Mouse (Mus musculus): ENCODE results near the gene Kalrn.

The Kalrn gene

GRCm38 (mm10) chr16:34493914-34494313 is 79.4 kb downstream of the Kalrn start:
- DNase-seq = peak; percentile 49

- no peak for DNase-seq
These were observed 82.1 kb downstream of the Kalrn start for GRCm38 (mm10) chr16:34491225-34491624.

GRCm38 (mm10) chr16:34490506-34490905 is 82.8 kb downstream of the Kalrn start:
- peak; percentile 21 for DNase-seq

GRCm38 (mm10) chr16:34489805-34490325 is 83.5 kb downstream of the Kalrn start:
- DNase-seq = no peak

GRCm38 (mm10) chr16:34487823-34488222 is 85.5 kb downstream of the Kalrn start:
- no peak for DNase-seq

GRCm38 (mm10) chr16:34487268-34487667 is 86.1 kb downstream of the Kalrn start:
- DNase-seq = no peak

- DNase-seq = no peak
These were observed 87.8 kb downstream of the Kalrn start for GRCm38 (mm10) chr16:34485483-34485882.

- DNase-seq = no peak
These were observed 88.4 kb downstream of the Kalrn start for GRCm38 (mm10) chr16:34484921-34485320.

- no peak for DNase-seq
These were observed 89.1 kb downstream of the Kalrn start for GRCm38 (mm10) chr16:34484213-34484612.

- no peak for DNase-seq
These were observed 89.6 kb downstream of the Kalrn start for GRCm38 (mm10) chr16:34483716-34484115.

- DNase-seq = no peak
These were observed 98.6 kb downstream of the Kalrn start for GRCm38 (mm10) chr16:34474741-34475140.

- no peak for DNase-seq
These were observed 99.4 kb downstream of the Kalrn start for GRCm38 (mm10) chr16:34473891-34474290.

GRCm38 (mm10) chr16:34471441-34471840 is 101.9 kb downstream of the Kalrn start:
- no peak for DNase-seq

- no peak for DNase-seq
These were observed 103.0 kb downstream of the Kalrn start for GRCm38 (mm10) chr16:34470343-34470742.

GRCm38 (mm10) chr16:34469277-34469868 is 104.0 kb downstream of the Kalrn start:
- DNase-seq = peak; percentile 44

- DNase-seq = no peak
These were observed 106.7 kb downstream of the Kalrn start for GRCm38 (mm10) chr16:34466649-34467048.

- DNase-seq = peak; percentile 31
These were observed 117.0 kb downstream of the Kalrn start for GRCm38 (mm10) chr16:34456314-34456713.

GRCm38 (mm10) chr16:34445666-34446065 is 127.7 kb downstream of the Kalrn start:
- peak; percentile 39 for DNase-seq

- no peak for DNase-seq
These were observed 131.6 kb downstream of the Kalrn start for GRCm38 (mm10) chr16:34441704-34442103.

GRCm38 (mm10) chr16:34440994-34441414 is 132.3 kb downstream of the Kalrn start:
- peak; percentile 91 for DNase-seq

- DNase-seq = peak; percentile 60
These were observed 133.2 kb downstream of the Kalrn start for GRCm38 (mm10) chr16:34440019-34440615.

GRCm38 (mm10) chr16:34430131-34430530 is 143.2 kb downstream of the Kalrn start:
- DNase-seq = no peak

GRCm38 (mm10) chr16:34427654-34428053 is 145.7 kb downstream of the Kalrn start:
- no peak for DNase-seq

GRCm38 (mm10) chr16:34421473-34421872 is 151.9 kb downstream of the Kalrn start:
- no peak for DNase-seq

- DNase-seq = no peak
These were observed 155.4 kb downstream of the Kalrn start for GRCm38 (mm10) chr16:34417966-34418365.

Measured in kidney, postnatal 10 days (tissue).